ENCODE assay signal across 25 mouse cellular contexts in the genomic region with DNA sequence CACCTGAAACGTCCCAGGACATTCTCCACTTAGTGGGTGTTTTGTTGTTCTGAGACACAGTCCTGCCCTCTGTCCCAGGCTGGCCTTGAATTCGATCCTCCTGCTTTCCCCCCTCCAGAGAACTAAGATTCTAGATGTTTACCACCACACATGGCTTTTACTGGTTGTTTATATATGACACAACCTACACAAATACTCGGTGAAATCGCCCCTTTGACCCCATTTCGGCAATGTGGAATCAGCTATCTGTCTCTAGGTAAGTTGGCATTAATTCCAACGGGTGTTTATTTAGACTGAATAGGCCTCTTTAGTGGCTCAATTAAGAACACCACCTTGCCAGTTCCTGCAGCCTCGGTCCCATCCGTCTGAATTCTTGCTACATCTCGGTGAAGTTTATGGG. TPM values are rescaled to one million over a fixed set of nuclear protein-coding genes. Genes with fewer than 3 reads are reported as not detected.
A peak's percentile ranks its signal among the peaks of the same experiment; 100 is the strongest.
DNase-seq lines count a peak whose midpoint lies in the region; ATAC-seq and TF ChIP-seq lines count a peak whose summit lies in the region.
"Had no signal": no experiment of that assay in that cellular context is flagged by ENCODE, and none has a peak within 500 bp of the region (broad histone marks: within the 10 kb centered on the region; RNA-seq: fewer than 3 reads in every experiment).

No protein-coding gene starts in this region.

- H3K9me3 ChIP-seq in heart, embryonic 11.5 days (replicated peaks; ENCODE audit: control insufficient read depth, low read length), result no peaks in the 10 kb centered on the region
- no peaks in the 10 kb centered on the region for H3K9me3 ChIP-seq in liver, embryonic 15.5 days (replicated peaks)
- no peaks in the 10 kb centered on the region for H3K9me3 ChIP-seq in liver, embryonic 12.5 days (replicated peaks)
- peaks cover 5% of the 10 kb centered on the region for H3K9me3 ChIP-seq in CH12.LX (replicated peaks; ENCODE audit: low read length)
- H3K9me3 ChIP-seq in liver, embryonic 16.5 days (replicated peaks; ENCODE audit: control insufficient read depth, low read length), result no peaks in the 10 kb centered on the region
- H3K9me3 ChIP-seq: embryonic facial prominence, embryonic 10.5 days; embryonic facial prominence, embryonic 13.5 days; forebrain, embryonic 12.5 days; forebrain, embryonic 15.5 days; heart, embryonic 13.5 days; hindbrain, embryonic 12.5 days; hindbrain, embryonic 15.5 days had no signal

- no peak overlapping the region for H3K9ac ChIP-seq in heart, embryonic 11.5 days (ENCODE audit: low read depth, low read length)
- no peak overlapping the region for H3K9ac ChIP-seq in liver, embryonic 15.5 days
- no peak overlapping the region for H3K9ac ChIP-seq in liver, embryonic 12.5 days
- no peak overlapping the region for H3K9ac ChIP-seq in CH12.LX (ENCODE audit: insufficient read depth, low read depth)
- no peak overlapping the region for H3K9ac ChIP-seq in liver, embryonic 16.5 days (ENCODE audit: low read depth, low read length)
- H3K9ac ChIP-seq: embryonic facial prominence, embryonic 13.5 days; forebrain, embryonic 12.5 days; forebrain, embryonic 15.5 days; heart, embryonic 13.5 days; hindbrain, embryonic 12.5 days; hindbrain, embryonic 15.5 days had no signal

- peaks cover 11% of the 10 kb centered on the region for H3K27me3 ChIP-seq in heart, embryonic 11.5 days (ENCODE audit: control insufficient read depth, insufficient read depth, low read length)
- H3K27me3 ChIP-seq in liver, embryonic 15.5 days, result peaks cover 12% of the 10 kb centered on the region
- H3K27me3 ChIP-seq in liver, embryonic 12.5 days (replicated peaks), result peaks cover 27% of the 10 kb centered on the region
- H3K27me3 ChIP-seq in CH12.LX (replicated peaks), result no peaks in the 10 kb centered on the region
- no peaks in the 10 kb centered on the region for H3K27me3 ChIP-seq in liver, embryonic 16.5 days (ENCODE audit: control insufficient read depth, insufficient read depth, low read depth, low read length)
- H3K27me3 ChIP-seq: embryonic facial prominence, embryonic 13.5 days; forebrain, embryonic 12.5 days; forebrain, embryonic 15.5 days; hindbrain, embryonic 12.5 days; hindbrain, embryonic 15.5 days had no signal

- H3K4me2 ChIP-seq in heart, embryonic 11.5 days, result no peak overlapping the region
- H3K4me2 ChIP-seq in liver, embryonic 15.5 days, result no peak overlapping the region
- no peak overlapping the region for H3K4me2 ChIP-seq in liver, embryonic 12.5 days
- H3K4me2 ChIP-seq in CH12.LX (ENCODE audit: insufficient read depth, low read depth, poor library complexity, severe bottlenecking), result no peak overlapping the region
- H3K4me2 ChIP-seq in liver, embryonic 16.5 days (ENCODE audit: low read depth, low read length), result no peak overlapping the region
- H3K4me2 ChIP-seq: embryonic facial prominence, embryonic 13.5 days; forebrain, embryonic 12.5 days; forebrain, embryonic 15.5 days; hindbrain, embryonic 12.5 days; hindbrain, embryonic 15.5 days had no signal

- TF ChIP-seq CTCF in CH12.LX (conservative IDR thresholded peaks at IDR 0.05 in 1 of 2, IDR thresholded peaks at IDR 0.05 in 1 of 2; ENCODE audit: low read depth in 2 of 2, low read length in 2 of 2), result no peak
- TF ChIP-seq CTCF in lung, adult 2 months (IDR thresholded peaks at IDR 0.05; ENCODE audit: insufficient read depth, low read length), result no peak

- in situ Hi-C loops in CH12.LX (cut with MboI; ENCODE audit: low pct_ligation_motif_present, low pct_unique_long_range_greater_than_20kb, low sequenced_read_pairs), result no loop called here

- TF ChIP-seq POLR2A in CH12.LX (IDR thresholded peaks at IDR 0.05; ENCODE audit: low read depth, low read length), result no peak
- TF ChIP-seq POLR2A in lung, adult 2 months (IDR thresholded peaks at IDR 0.05; ENCODE audit: borderline replicate concordance, extremely low read depth, low read depth, low read length), result no peak

- no peak for TF ChIP-seq RAD21 in CH12.LX (IDR thresholded peaks at IDR 0.05; ENCODE audit: low read depth, low read length)

- dilution Hi-C loops in CH12.LX (cut with MboI; ENCODE audit: extremely low pct_ligation_motif_present, extremely low pct_unique_long_range_greater_than_20kb, low sequenced_read_pairs), result no loop called here

- H3K4me1 ChIP-seq in heart, embryonic 11.5 days (ENCODE audit: control insufficient read depth, insufficient read depth, low read length), result peaks cover 7% of the 10 kb centered on the region
- H3K4me1 ChIP-seq in liver, embryonic 15.5 days (replicated peaks), result peaks cover 32% of the 10 kb centered on the region
- H3K4me1 ChIP-seq in liver, embryonic 12.5 days, result peaks cover 43% of the 10 kb centered on the region
- peaks cover 6 to 45% of the 10 kb centered on the region in 2 experiments; a peak in 3 of 4 replicates for H3K4me1 ChIP-seq in CH12.LX (ENCODE audit: control insufficient read depth in 1 of 2, insufficient read depth in 2 of 2)
- peaks cover 18% of the 10 kb centered on the region for H3K4me1 ChIP-seq in liver, embryonic 16.5 days (ENCODE audit: control insufficient read depth, low read depth, low read length)
- H3K4me1 ChIP-seq in lung, adult 2 months (ENCODE audit: control insufficient read depth, insufficient read depth, low read length), result 0 out of 2 replicates have a peak, but pooled peaks cover 2% of the 10 kb centered on the region
- H3K4me1 ChIP-seq: forebrain, embryonic 12.5 days; forebrain, embryonic 15.5 days; hindbrain, embryonic 15.5 days had no signal

- no peaks in the 10 kb centered on the region for H3K36me3 ChIP-seq in heart, embryonic 11.5 days (ENCODE audit: control insufficient read depth, insufficient read depth, low read length)
- no peaks in the 10 kb centered on the region for H3K36me3 ChIP-seq in liver, embryonic 15.5 days (replicated peaks)
- no peaks in the 10 kb centered on the region for H3K36me3 ChIP-seq in liver, embryonic 12.5 days
- H3K36me3 ChIP-seq in CH12.LX (replicated peaks in 1 of 2; ENCODE audit: control insufficient read depth in 1 of 2, insufficient read depth in 1 of 2, low read length in 1 of 2), result no peaks in the 10 kb centered on the region
- no peaks in the 10 kb centered on the region for H3K36me3 ChIP-seq in liver, embryonic 16.5 days (ENCODE audit: control insufficient read depth, insufficient read depth)
- H3K36me3 ChIP-seq: embryonic facial prominence, embryonic 10.5 days; embryonic facial prominence, embryonic 13.5 days; forebrain, embryonic 12.5 days; forebrain, embryonic 15.5 days; heart, embryonic 13.5 days; hindbrain, embryonic 12.5 days; hindbrain, embryonic 15.5 days had no signal

- WGBS in heart, embryonic 11.5 days (ENCODE audit: insufficient replicate concordance), result 49% methylated on average over 9 of the region's 9 CpGs
- WGBS in liver, embryonic 15.5 days (ENCODE audit: insufficient replicate concordance), result 29% methylated on average over 9 of the region's 9 CpGs
- WGBS in liver, embryonic 12.5 days (ENCODE audit: insufficient replicate concordance), result 38% methylated on average over 9 of the region's 9 CpGs
- WGBS in liver, embryonic 16.5 days (ENCODE audit: insufficient replicate concordance), result 21% methylated on average over 9 of the region's 9 CpGs
- WGBS in lung, adult 2 months, result 45% methylated on average over 9 of the region's 9 CpGs

- TF ChIP-seq EP300 in CH12.LX (IDR thresholded peaks at IDR 0.05; ENCODE audit: low read length), result no peak

- H3K79me2 ChIP-seq in CH12.LX (replicated peaks; ENCODE audit: control insufficient read depth, extremely low read depth, insufficient read depth, poor library complexity, severe bottlenecking), result no peaks in the 10 kb centered on the region

- H3K27ac ChIP-seq in heart, embryonic 11.5 days (ENCODE audit: low read depth, low read length), result 0 out of 2 replicates have a peak overlapping the region, but pooled peaks have one; percentile 15
- no peak overlapping the region for H3K27ac ChIP-seq in liver, embryonic 15.5 days (replicated peaks)
- H3K27ac ChIP-seq in liver, embryonic 12.5 days, result no peak overlapping the region
- H3K27ac ChIP-seq in CH12.LX (ENCODE audit: insufficient read depth, low read depth), result peak overlapping the region; percentile 46; the same call in 1 of the 2 replicates
- H3K27ac ChIP-seq in liver, embryonic 16.5 days (ENCODE audit: low read length), result peak overlapping the region; percentile 19
- H3K27ac ChIP-seq: embryonic facial prominence, embryonic 13.5 days; forebrain, embryonic 12.5 days; forebrain, embryonic 15.5 days; heart, adult 2 months; hindbrain, embryonic 12.5 days; hindbrain, embryonic 15.5 days had no signal

- DNase-seq in heart, adult 8-10 months (ENCODE audit: low spot score), result no peak
- no peak for DNase-seq in CH12.LX (ENCODE audit: extremely low read depth)
- no peak for DNase-seq in lung, adult 2 months
- DNase-seq: adrenal gland, adult 8-10 months; adrenal gland, postnatal 25 days; cerebellum, adult 11-12 months; cerebellum, adult 8-10 months; cerebellum, postnatal 10 days; cerebellum, postnatal 36 days; gastrocnemius, postnatal 25 days; heart, postnatal 14 days; heart, postnatal 4 days had no signal

- no peak for ATAC-seq in heart, embryonic 11.5 days (replicated peaks; ENCODE audit: insufficient number of reproducible peaks, low FRiP score, low TSS enrichment)
- 0 out of 2 replicates have a peak, but pooled peaks have one; percentile 14 for ATAC-seq in liver, embryonic 15.5 days (ENCODE audit: insufficient read depth)
- no peak for ATAC-seq in liver, embryonic 12.5 days
- ATAC-seq in liver, embryonic 16.5 days (ENCODE audit: low read depth), result peak; percentile 27; the same call in 1 of the 2 replicates
- ATAC-seq: activated CD4-positive, CD25-positive, alpha-beta regulatory T cell, adult 4 months; forebrain, embryonic 15.5 days had no signal

- no peak overlapping the region for H3K4me3 ChIP-seq in heart, embryonic 11.5 days (ENCODE audit: low read depth, low read length)
- H3K4me3 ChIP-seq in liver, embryonic 15.5 days (replicated peaks), result no peak overlapping the region
- H3K4me3 ChIP-seq in liver, embryonic 12.5 days, result no peak overlapping the region
- no peak overlapping the region for H3K4me3 ChIP-seq in CH12.LX (replicated peaks in 1 of 3; ENCODE audit: low read depth in 2 of 3, low read length in 2 of 3, poor library complexity in 1 of 3)
- H3K4me3 ChIP-seq in liver, embryonic 16.5 days (ENCODE audit: low read depth, low read length), result no peak overlapping the region
- no peak overlapping the region for H3K4me3 ChIP-seq in lung, adult 2 months (replicated peaks; ENCODE audit: extremely low read depth, low read depth, low read length)
- H3K4me3 ChIP-seq: embryonic facial prominence, embryonic 10.5 days; embryonic facial prominence, embryonic 13.5 days; forebrain, embryonic 12.5 days; forebrain, embryonic 15.5 days; heart, adult 2 months; heart, embryonic 13.5 days; hindbrain, embryonic 12.5 days; hindbrain, embryonic 15.5 days had no signal

RNA-seq across cellular contexts. Expression of gene Exoc6, which starts 56.8 kb away (rescaled TPM):
- 22.3 TPM in 2 replicates for polyA plus RNA-seq in heart, embryonic 11.5 days (2014; fragmentation: Nextera tagmentation; extraction: Ambion mirVana)
- total RNA-seq in heart, adult 8-10 months (2022), result 10 to 100 TPM; 30.2 to 36.9 (median 32.5) TPM
- 27.2 and 27.5 TPM in 2 replicates for polyA plus RNA-seq in liver, embryonic 15.5 days (2015; fragmentation: Nextera tagmentation; extraction: Ambion mirVana)
- 45.1 and 47.0 TPM in 2 replicates for polyA plus RNA-seq in liver, embryonic 12.5 days (2016; fragmentation: Nextera tagmentation; extraction: Ambion mirVana)
- total RNA-seq in CH12.LX (2012; rRNA removed) (6.8 and 8.0 TPM in 2 replicates), CH12.LX (2014; rRNA removed) (18.5 and 18.7 TPM in 2 replicates)
- polyA plus RNA-seq in CH12.LX (2012; ENCODE audit: insufficient read length, low read depth), result 10.8 and 12.1 TPM in 2 replicates
- polyA plus RNA-seq in liver, embryonic 16.5 days (2015; fragmentation: Nextera tagmentation; extraction: Ambion mirVana), result 25.7 and 28.0 TPM in 2 replicates
- polyA plus RNA-seq in lung, adult 2 months (2012; rRNA removed), result 6.8 and 10.1 TPM in 2 replicates

RNA-seq across cellular contexts. Expression of gene Hhex, which starts 58.8 kb away (rescaled TPM):
- polyA plus RNA-seq in heart, embryonic 11.5 days (2014; fragmentation: Nextera tagmentation; extraction: Ambion mirVana), result 10.9 and 13.4 TPM in 2 replicates
- 1 to 10 TPM; 3.0 to 4.1 (median 3.5) TPM for total RNA-seq in heart, adult 8-10 months (2022)
- polyA plus RNA-seq in liver, embryonic 15.5 days (2015; fragmentation: Nextera tagmentation; extraction: Ambion mirVana), result 28.5 and 30.3 TPM in 2 replicates
- polyA plus RNA-seq in liver, embryonic 12.5 days (2016; fragmentation: Nextera tagmentation; extraction: Ambion mirVana), result 38.9 and 39.8 TPM in 2 replicates
- 7.3 and 7.6 TPM in 2 replicates for total RNA-seq in CH12.LX (2012; rRNA removed)
- 9.1 and 11.0 TPM in 2 replicates for total RNA-seq in CH12.LX (2014; rRNA removed)
- polyA plus RNA-seq in CH12.LX (2012; ENCODE audit: insufficient read length, low read depth), result 40.2 and 42.0 TPM in 2 replicates
- polyA plus RNA-seq in liver, embryonic 16.5 days (2015; fragmentation: Nextera tagmentation; extraction: Ambion mirVana), result 34.2 and 34.6 TPM in 2 replicates
- 20.0 and 28.6 TPM in 2 replicates for polyA plus RNA-seq in lung, adult 2 months (2012; rRNA removed)

Comparison
In these comparisons a context has a peak if more than half of its experiments do, and no peak if none do; other contexts are left out.
1. ATAC-seq: peak in liver, embryonic 15.5 days (single experiment) and liver, embryonic 16.5 days (single experiment); none in heart, embryonic 11.5 days (single experiment) and liver, embryonic 12.5 days (single experiment).
2. H3K27ac ChIP-seq: peak in heart, embryonic 11.5 days (single experiment), CH12.LX (single experiment) and liver, embryonic 16.5 days (single experiment); none in liver, embryonic 15.5 days (single experiment) and liver, embryonic 12.5 days (single experiment).